In the genomic region with DNA sequence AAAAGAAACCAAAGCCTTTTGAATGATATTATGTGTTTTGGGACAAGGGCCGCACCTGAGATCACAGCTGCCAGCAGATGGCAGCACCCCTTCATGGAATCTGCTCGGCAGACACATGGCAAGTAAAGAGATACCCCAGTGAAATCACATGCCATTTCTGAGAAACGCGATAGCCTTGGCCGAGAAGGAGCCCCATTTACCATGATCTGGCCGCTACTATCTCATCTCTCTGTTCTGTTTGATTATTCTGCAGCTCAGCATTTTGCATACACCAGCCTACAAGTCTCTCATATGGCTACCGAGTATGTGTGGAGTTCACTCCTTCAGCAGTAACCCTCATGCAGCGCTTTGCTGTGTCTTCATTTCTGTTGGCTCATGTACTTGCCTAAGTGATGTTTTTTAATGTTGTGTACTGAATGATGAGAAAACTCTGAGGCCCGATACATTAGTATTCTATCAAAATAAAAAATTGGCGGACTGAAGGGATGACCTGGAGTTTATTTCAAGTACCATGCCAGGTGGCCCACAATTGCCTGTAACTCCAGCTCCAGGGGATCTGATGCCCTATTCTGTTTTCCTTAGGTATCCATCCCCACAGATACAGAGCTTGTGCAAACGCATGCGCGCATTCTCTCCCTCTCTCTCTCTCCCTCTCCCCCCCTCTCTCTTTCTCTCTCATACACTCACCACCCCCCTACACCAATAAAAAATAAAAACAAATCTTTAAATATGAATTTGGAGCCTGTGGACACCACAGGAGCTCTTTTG, we compare ENCODE assay signal across 8 mouse cellular contexts.
DNase-seq lines count a peak whose midpoint lies in the region; ATAC-seq lines count a peak whose summit lies in the region.

No protein-coding gene starts in this region.

- peak; percentile 76 for ATAC-seq in hindbrain, embryonic 12.5 days (ENCODE audit: low FRiP score)
- ATAC-seq in megakaryocyte, adult 5-6 weeks (ENCODE audit: poor library complexity, severe bottlenecking): peak; percentile 89

- DNase-seq in NIH3T3 (ENCODE audit: low read depth): peak; percentile 93
- DNase-seq in cerebellum, adult 8-10 months: peak; percentile 57
- peak; percentile 38 to 89 for DNase-seq in frontal cortex, adult 2 months (ENCODE audit: extremely low spot score in 1 of 2, low spot score in 1 of 2)
- peak; percentile 83 to 89 for DNase-seq in layer of hippocampus, postnatal 14 days (ENCODE audit: low spot score in 2 of 2)
- peak; percentile 84 for DNase-seq in right cerebral cortex, adult 18-20 months
- DNase-seq in urinary bladder, adult 2 months (ENCODE audit: low spot score): peak; percentile 42

- no peak overlapping the region for H3K4me3 ChIP-seq in hindbrain, embryonic 12.5 days

- no peak overlapping the region for H3K9ac ChIP-seq in hindbrain, embryonic 12.5 days

- H3K4me2 ChIP-seq in hindbrain, embryonic 12.5 days (replicated peaks): peak overlapping the region; percentile 35

- 35% methylated on average over 13 of the region's 13 CpGs for WGBS in hindbrain, embryonic 12.5 days

- H3K36me3 ChIP-seq in hindbrain, embryonic 12.5 days: no peaks in the 10 kb centered on the region

- H3K27ac ChIP-seq in hindbrain, embryonic 12.5 days: no peak overlapping the region

- peaks cover 3% of the 10 kb centered on the region; the same call in 1 of the 2 replicates for H3K4me1 ChIP-seq in hindbrain, embryonic 12.5 days

- H3K27me3 ChIP-seq in hindbrain, embryonic 12.5 days: no peaks in the 10 kb centered on the region

- H3K9me3 ChIP-seq in hindbrain, embryonic 12.5 days (replicated peaks): peaks cover 14% of the 10 kb centered on the region; the same call in 1 of the 2 replicates

Comparison
In these comparisons a context has a peak if more than half of its experiments do, and no peak if none do; other contexts are left out.
1. DNase-seq: peak in every context shown above with its lines; median percentile 93 in NIH3T3; 86 in layer of hippocampus, postnatal 14 days; 84 in right cerebral cortex, adult 18-20 months; 64 in frontal cortex, adult 2 months; 57 in cerebellum, adult 8-10 months; 42 in urinary bladder, adult 2 months.